Mouse (Mus musculus): ENCODE measurements around the gene Hmga2.

GRCm38 (mm10) chr10:120369187-120369805 lies 107.0 kb downstream of the Hmga2 start:
- TF ChIP-seq CTCF (IDR thresholded peaks at IDR 0.05; ENCODE audit: low read depth, low read length) (no peak), TAL1 (conservative IDR thresholded peaks at IDR 0.05; ENCODE audit: low read depth, low read length) (no peak), GATA1 (IDR thresholded peaks at IDR 0.05; ENCODE audit: borderline replicate concordance, low read length) (no peak), POLR2AphosphoS5 (IDR thresholded peaks at IDR 0.05; ENCODE audit: insufficient replicate concordance, low read depth, low read length) (no peak), GATA2 (IDR thresholded peaks at IDR 0.05; ENCODE audit: borderline replicate concordance, low read depth, low read length) (no peak)
